Mouse (Mus musculus) ES-E14 (cell line): ENCODE data around the gene Trpv4. TPM values are rescaled to one million over a fixed set of nuclear protein-coding genes. Genes with fewer than 3 reads are reported as not detected.

ENCODE experiments used
- DNase-seq: peaks from one replicate; pipeline ENCODE4 v3.0.0-alpha.2; 2013; ENCODE audit warnings: low read depth, low spot score
- H3K27ac ChIP-seq: 2 replicates; pipeline ENCODE4 v1.5.1; 2012; ENCODE audit warnings: low read depth, mild to moderate bottlenecking, low read length, moderate library complexity, mixed read lengths; ENCODE audit not compliant: poor library complexity, insufficient read depth, severe bottlenecking
- H3K36me3 ChIP-seq: 2 replicates; pipeline ENCODE4 v1.6.1; 2012; ENCODE audit warnings: mild to moderate bottlenecking, low read length, moderate library complexity, mixed read lengths; ENCODE audit not compliant: control insufficient read depth, poor library complexity, insufficient read depth, severe bottlenecking
- H3K4me1 ChIP-seq, 2 experiments: fragments of 150-350 bp in 1 of 2; sonication (generic) in 1 of 2; 2 replicates each; pipeline ENCODE4 v1.6.1; 2012; ENCODE audit warnings: low read length in 2 of 2, mild to moderate bottlenecking in 1 of 2, mixed read lengths in 1 of 2; ENCODE audit not compliant: control insufficient read depth in 2 of 2, insufficient read depth in 2 of 2, poor library complexity in 1 of 2
- H3K4me3 ChIP-seq, 2 experiments: fragments of 150-350 bp in 1 of 2; sonication (generic) in 1 of 2; 2 replicates each; pipeline ENCODE4 v1.5.1; 2012; ENCODE audit warnings: low read length in 2 of 2, low read depth in 1 of 2, mild to moderate bottlenecking in 1 of 2, mixed read lengths in 1 of 2; ENCODE audit not compliant: insufficient read depth in 1 of 2, poor library complexity in 1 of 2, severe bottlenecking in 1 of 2
- H3K9ac ChIP-seq: 2 replicates; pipeline ENCODE4 v1.6.1; 2012; ENCODE audit warnings: low read depth, mild to moderate bottlenecking, low read length, mixed read lengths; ENCODE audit not compliant: poor library complexity, insufficient read depth, severe bottlenecking
- H3K9me3 ChIP-seq: fragments of 150-350 bp; sonication (generic); 2 replicates; pipeline ENCODE4 v1.6.1; 2012; ENCODE audit warnings: low read depth, mild to moderate bottlenecking, low read length; ENCODE audit not compliant: control insufficient read depth, insufficient read depth
- CHD2 ChIP-seq: IDR thresholded peaks from 2 replicates; pipeline ENCODE4 v1.6.1; 2014; ENCODE audit warnings: mild to moderate bottlenecking, low read depth, low read length, inconsistent platforms
- HCFC1 ChIP-seq: IDR thresholded peaks from 2 replicates; pipeline ENCODE4 v1.6.1; 2012; ENCODE audit warnings: low read length, inconsistent platforms, borderline replicate concordance; ENCODE audit not compliant: insufficient read depth
- MAFK ChIP-seq: IDR thresholded peaks from 2 replicates; pipeline ENCODE4 v1.6.1; 2014; ENCODE audit warnings: mild to moderate bottlenecking, low read depth, low read length, inconsistent platforms; ENCODE audit not compliant: insufficient read depth
- ZC3H11A ChIP-seq: IDR thresholded peaks from 2 replicates; pipeline ENCODE4 v1.6.1; 2012; ENCODE audit warnings: low read depth, mild to moderate bottlenecking, inconsistent platforms, low read length, borderline replicate concordance
- ZNF384 ChIP-seq: IDR thresholded peaks from 2 replicates; pipeline ENCODE4 v1.6.1; 2012; ENCODE audit warnings: low read depth, low read length, inconsistent platforms
- in situ Hi-C, 2 experiments: fragments of 600-800 bp; cut with MboI; formaldehyde crosslinking; loops; one replicate each; pipeline ENCODE4 v1.15.1; 2025; ENCODE audit warnings: low sequenced_read_pairs in 2 of 2, inconsistent platforms in 1 of 2; ENCODE audit not compliant: unreplicated experiment in 2 of 2
- total RNA-seq: library from RNA; depleted of rRNA; stranded (reverse); fragments of 300-350 nt; gene quantifications from 2 replicates; pipeline ENCODE4 v1.2.3, GENCODE M21; 2012

The Trpv4 gene
- total RNA-seq, 1 experiment = 1.4 TPM

- no peak for DNase-seq
- Histone ChIP-seq H3K9me3 (no peaks in the 10 kb centered on the region), H3K4me1 (peaks cover 0 to 2% of the 10 kb centered on the region in 2 experiments; a peak in 1 of 4 replicates), H3K4me3 (no peak overlapping the region), H3K9ac (no peak overlapping the region), H3K36me3 (no peaks in the 10 kb centered on the region), H3K27ac (no peak overlapping the region)
- TF ChIP-seq MAFK = no peak
- no peak for TF ChIP-seq ZC3H11A
- no peak for TF ChIP-seq HCFC1
- no peak for TF ChIP-seq CHD2
- no peak for TF ChIP-seq ZNF384
- in situ Hi-C loops = no loop called here
These were observed 68.8 kb downstream of the Trpv4 start for GRCm38 (mm10) chr5:114589454-114589853.

- Histone ChIP-seq H3K27ac (no peak overlapping the region), H3K9me3 (no peaks in the 10 kb centered on the region), H3K9ac (no peak overlapping the region), H3K4me1 (peaks cover 0 to 2% of the 10 kb centered on the region in 2 experiments; a peak in 1 of 4 replicates), H3K36me3 (no peaks in the 10 kb centered on the region), H3K4me3 (no peak overlapping the region)
- no peak for DNase-seq
- TF ChIP-seq CHD2 = no peak
- TF ChIP-seq ZNF384 = no peak
- TF ChIP-seq MAFK = no peak
- no peak for TF ChIP-seq HCFC1
- no peak for TF ChIP-seq ZC3H11A
- in situ Hi-C loops = no loop called here
These were observed 69.2 kb downstream of the Trpv4 start for GRCm38 (mm10) chr5:114589026-114589425.

- TF ChIP-seq ZC3H11A = no peak
- no peak for TF ChIP-seq HCFC1
- TF ChIP-seq CHD2 = no peak
- TF ChIP-seq ZNF384 = no peak
- no peak for TF ChIP-seq MAFK
- Histone ChIP-seq H3K9me3 (no peaks in the 10 kb centered on the region), H3K4me1 (peaks cover 0 to 2% of the 10 kb centered on the region in 2 experiments; a peak in 1 of 4 replicates), H3K9ac (no peak overlapping the region), H3K27ac (no peak overlapping the region), H3K4me3 (no peak overlapping the region), H3K36me3 (no peaks in the 10 kb centered on the region)
- in situ Hi-C loops = no loop called here
- DNase-seq = no peak
These were observed 69.8 kb downstream of the Trpv4 start for GRCm38 (mm10) chr5:114588416-114588815.

DNA sequence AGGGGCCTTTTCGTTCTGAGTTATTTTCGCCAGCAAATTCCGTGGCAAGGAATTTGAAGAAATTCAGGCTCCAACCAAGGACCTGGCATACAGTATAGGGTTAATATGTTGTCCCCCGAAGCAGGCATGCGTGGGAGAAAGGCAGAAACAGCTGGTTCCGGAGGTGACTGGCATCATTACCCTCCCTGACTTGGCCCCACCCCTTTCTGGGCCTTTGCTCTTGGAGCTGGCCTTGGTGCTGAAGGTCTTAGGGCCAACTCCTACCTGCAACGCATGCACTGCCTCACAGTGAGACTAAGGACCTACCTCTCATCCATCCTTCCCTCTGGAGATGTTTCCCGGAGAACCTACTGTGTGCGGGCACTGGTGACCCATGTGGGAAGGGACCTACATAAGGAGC is 70.3 kb downstream of the Trpv4 start:
- no peak for TF ChIP-seq ZC3H11A
- TF ChIP-seq CHD2 = no peak
- no peak for TF ChIP-seq HCFC1
- no peak for TF ChIP-seq MAFK
- TF ChIP-seq ZNF384 = no peak
- no peak overlapping the region for H3K4me3 ChIP-seq
- in situ Hi-C loops = no loop called here
- H3K4me1 ChIP-seq = peaks cover 0 to 2% of the 10 kb centered on the region in 2 experiments; a peak in 1 of 4 replicates
- no peak overlapping the region for H3K9ac ChIP-seq
- no peaks in the 10 kb centered on the region for H3K36me3 ChIP-seq
- H3K9me3 ChIP-seq = no peaks in the 10 kb centered on the region
- DNase-seq = peak; percentile 68
- no peak overlapping the region for H3K27ac ChIP-seq

DNA sequence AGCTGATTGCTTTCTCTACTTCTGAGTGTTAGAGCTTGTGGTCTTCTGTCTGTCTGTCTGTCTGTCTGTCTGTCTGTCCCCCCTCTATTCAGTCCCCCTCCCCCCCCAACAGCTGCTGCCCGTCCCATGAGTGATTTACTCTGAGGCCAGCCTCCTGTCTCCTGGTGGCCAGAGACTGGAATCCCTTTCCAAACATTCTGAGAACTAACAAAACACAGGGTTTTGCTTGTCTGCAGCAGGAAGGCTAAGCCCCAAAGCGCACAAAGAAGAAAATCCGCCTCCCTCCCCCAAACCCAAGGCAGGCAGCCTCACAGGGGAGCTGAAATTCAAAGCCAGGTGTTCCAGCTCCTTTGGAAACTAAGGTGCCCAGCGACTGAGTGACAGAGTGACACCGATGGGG is 72.5 kb downstream of the Trpv4 start:
- H3K9me3 ChIP-seq = no peaks in the 10 kb centered on the region
- in situ Hi-C loops = no loop called here
- TF ChIP-seq ZNF384 = no peak
- no peak for TF ChIP-seq MAFK
- TF ChIP-seq CHD2 = no peak
- TF ChIP-seq ZC3H11A = no peak
- TF ChIP-seq HCFC1 = no peak
- no peak overlapping the region for H3K27ac ChIP-seq
- H3K36me3 ChIP-seq = no peaks in the 10 kb centered on the region
- peaks cover 0 to 4% of the 10 kb centered on the region in 2 experiments; a peak in 1 of 4 replicates for H3K4me1 ChIP-seq
- DNase-seq = no peak
- no peak overlapping the region for H3K9ac ChIP-seq
- H3K4me3 ChIP-seq = no peak overlapping the region
